Mouse (Mus musculus): ENCODE measurements at regions not wholly inside any gene's neighbourhood (a gene's known extent, or its start where the extent isn't known, plus 50 kb on each side); places are given as distances from the start of the nearest gene placed in this dataset.

- ATAC-seq (replicated peaks; ENCODE audit: poor library complexity, severe bottlenecking), result no peak
Observed at GRCm38 (mm10) chr5:147794711-147795532, 65.3 kb upstream of the Pomp start.

DNA sequence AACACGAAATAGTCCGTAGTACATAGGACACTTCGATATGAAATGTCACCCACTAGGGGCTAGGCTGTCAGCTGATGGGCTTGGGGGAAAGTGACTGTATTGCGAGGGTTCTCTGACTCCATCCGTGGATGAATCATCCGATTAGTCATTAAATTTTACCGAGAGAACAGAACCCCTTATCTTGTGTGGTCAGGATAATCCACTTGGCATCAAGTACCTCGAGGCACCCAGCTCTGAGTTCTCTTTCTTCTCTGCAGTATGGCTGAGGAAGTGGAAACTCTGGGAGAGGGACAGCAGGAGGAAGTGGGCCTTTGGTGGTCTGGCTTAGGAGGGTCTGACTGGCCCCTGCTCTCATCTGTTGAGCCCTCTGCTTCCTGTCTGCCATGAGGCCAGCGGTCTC, 67.2 kb upstream of the Pomp start:
- ATAC-seq (replicated peaks; ENCODE audit: poor library complexity, severe bottlenecking), result peak; percentile 99

- no peak for ATAC-seq (replicated peaks; ENCODE audit: poor library complexity, severe bottlenecking)
Observed at GRCm38 (mm10) chr5:147792638-147793037, 66.8 kb upstream of the Flt1 start.

- ATAC-seq (replicated peaks; ENCODE audit: poor library complexity, severe bottlenecking), result no peak
Observed at GRCm38 (mm10) chr5:147791121-147791520, 65.3 kb upstream of the Flt1 start.

- ATAC-seq (replicated peaks; ENCODE audit: poor library complexity, severe bottlenecking), result no peak
Observed at GRCm38 (mm10) chr5:147788496-147788895, 62.7 kb upstream of the Flt1 start.

- ATAC-seq (replicated peaks; ENCODE audit: poor library complexity, severe bottlenecking), result peak; percentile 83
Observed at GRCm38 (mm10) chr5:147786857-147787256, 61.0 kb upstream of the Flt1 start.

GRCm38 (mm10) chr5:147784159-147784558, 58.3 kb upstream of the Flt1 start:
- ATAC-seq (replicated peaks; ENCODE audit: poor library complexity, severe bottlenecking), result no peak

DNA sequence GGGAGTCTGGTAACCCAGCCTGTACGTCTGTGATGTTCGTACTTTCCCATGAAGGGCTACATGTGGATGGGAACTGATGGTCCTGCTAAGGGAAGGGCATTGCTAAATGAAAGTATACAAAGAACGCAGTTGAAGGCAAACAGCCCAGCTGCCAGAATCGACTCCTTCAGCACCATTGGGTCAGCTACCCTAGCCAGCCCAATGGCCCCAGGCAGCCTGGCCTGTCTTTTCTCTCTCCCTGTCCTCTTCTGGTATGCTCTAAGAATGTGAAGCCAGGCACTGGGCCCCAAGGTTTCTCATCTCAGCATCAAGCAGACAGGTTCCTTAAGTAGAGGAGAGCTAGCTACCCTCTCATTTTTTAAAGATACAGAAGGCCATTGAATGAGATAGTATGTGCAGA, 57.7 kb upstream of the Flt1 start:
- no peak for ATAC-seq (replicated peaks; ENCODE audit: poor library complexity, severe bottlenecking)

DNA sequence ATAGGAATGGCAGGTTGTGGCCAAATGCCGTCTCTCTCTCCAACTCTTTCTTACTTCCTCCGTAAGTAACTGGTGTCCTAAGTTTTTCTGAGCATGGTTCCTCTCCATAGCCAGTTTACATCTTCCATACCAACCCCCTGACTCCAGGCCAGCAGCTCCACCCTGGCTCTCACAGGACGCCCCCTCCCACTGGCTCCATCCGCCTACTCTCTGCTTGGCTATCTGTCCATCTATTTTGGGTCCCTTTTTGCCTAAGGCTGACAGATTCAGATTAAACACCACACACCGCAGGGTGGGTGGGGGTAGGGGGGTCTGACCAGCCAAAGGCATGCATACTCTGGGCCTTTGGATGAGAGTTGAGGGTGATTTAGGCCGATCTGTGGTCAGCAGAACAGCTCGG, 57.0 kb upstream of the Flt1 start:
- ATAC-seq (replicated peaks; ENCODE audit: poor library complexity, severe bottlenecking), result no peak

- no peak for ATAC-seq (replicated peaks; ENCODE audit: poor library complexity, severe bottlenecking)
Observed at GRCm38 (mm10) chr5:147782241-147782681, 56.5 kb upstream of the Flt1 start.

DNA sequence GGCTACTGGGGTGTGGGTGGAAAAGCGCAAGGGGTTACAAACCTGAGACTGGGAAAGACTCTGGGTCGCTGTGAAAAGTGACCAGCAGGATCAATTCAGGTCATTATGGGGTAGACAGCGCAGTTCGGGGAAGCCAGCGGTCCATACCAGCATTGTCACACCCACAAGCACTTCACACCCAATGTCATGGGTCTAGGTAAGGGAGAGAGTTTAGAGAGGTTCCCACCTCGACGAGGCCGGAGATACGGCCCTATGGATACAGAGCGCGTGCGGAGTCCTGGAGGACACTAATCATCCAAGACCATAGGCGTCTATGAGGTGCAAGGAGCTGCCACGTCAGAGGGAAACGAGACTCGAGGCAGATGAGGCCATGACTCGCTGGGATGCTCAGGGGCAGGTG, 55.4 kb upstream of the Flt1 start:
- ATAC-seq (replicated peaks; ENCODE audit: poor library complexity, severe bottlenecking), result no peak

DNA sequence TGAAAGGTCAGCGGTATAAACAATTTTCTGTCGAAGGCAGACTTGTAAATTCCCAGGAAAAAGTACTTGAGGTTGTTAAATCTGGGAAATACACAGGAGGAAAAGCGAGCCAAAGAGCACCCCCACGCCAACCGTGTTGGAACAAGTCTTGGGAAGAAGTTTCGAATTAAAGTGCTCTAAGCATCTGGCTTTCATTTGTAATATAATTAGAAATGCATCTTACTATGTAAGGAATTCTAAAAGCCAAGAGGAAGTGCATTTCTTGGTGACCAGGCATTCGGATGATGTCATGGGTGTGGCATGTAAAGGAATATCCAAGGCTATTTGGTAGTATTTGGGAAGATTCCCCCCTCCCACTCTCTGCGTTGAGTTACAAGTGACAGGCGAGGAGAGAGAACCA, 52.7 kb upstream of the Flt1 start:
- no peak for ATAC-seq (replicated peaks; ENCODE audit: poor library complexity, severe bottlenecking)
